Mouse (Mus musculus) fibroblast of lung, adult 2 months (primary cell): Measurements from ENCODE around the gene Nradd.

Source experiments
- DNase-seq: peaks from one replicate; pipeline ENCODE4 v3.0.0-alpha.2; 2011; ENCODE audit warnings: low read depth

Nradd gene

DNA sequence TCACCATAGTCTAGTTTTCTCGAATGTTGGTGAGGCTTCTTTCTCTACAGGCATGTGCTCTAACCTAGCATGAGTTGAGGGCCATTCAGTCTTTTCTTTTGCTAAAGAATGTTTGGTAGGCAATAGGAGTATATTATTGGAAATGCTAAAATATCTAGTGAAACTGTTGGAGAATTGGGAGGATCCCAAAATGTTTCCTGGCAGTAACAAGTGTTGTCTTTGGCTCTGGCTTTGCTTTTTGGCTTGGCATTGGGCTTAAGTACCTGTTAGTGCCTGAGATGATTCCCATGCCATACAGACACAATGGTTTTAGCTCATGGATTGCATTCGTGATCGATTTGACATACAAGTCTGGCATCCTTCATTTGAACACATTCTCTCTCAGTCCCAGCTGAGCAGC, 12.8 kb downstream of the Nradd start:
- DNase-seq = peak; percentile 68

DNA sequence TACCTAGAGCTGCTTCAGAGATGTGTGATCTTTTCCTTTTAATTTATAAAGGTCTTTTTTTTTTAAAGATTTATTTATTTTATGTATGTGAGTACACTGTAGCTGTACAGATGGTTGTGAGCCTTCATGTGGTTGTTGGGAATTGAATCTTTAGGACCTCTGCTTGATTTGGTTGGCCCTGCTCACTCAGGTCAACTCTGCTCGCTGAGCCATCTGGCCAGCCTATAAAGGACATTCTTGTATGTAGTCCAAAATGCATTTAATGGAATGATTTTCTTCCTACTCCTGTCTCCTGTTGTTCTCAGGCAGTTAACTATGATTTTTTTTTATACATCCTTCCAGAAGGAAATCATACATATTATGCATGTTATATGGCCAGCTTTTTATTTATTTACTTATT, 40.7 kb downstream of the Nradd start:
- no peak for DNase-seq

GRCm38 (mm10) chr9:110582161-110582560, 42.1 kb downstream of the Nradd start:
- no peak for DNase-seq
